Mouse (Mus musculus): Measurements from ENCODE around the gene Ceacam16. TPM values are rescaled to one million over a fixed set of nuclear protein-coding genes. Genes with fewer than 3 reads are reported as not detected.

Ceacam16 gene
- 10 to 100 TPM in 1 of 26 experiments, 1 to 10 TPM in 25; 2.7 to 11.9 (median 5.6) TPM for total RNA-seq (2018; cell fraction: chromatin; rRNA removed)
- total RNA-seq (2018; cell fraction: cytosol; rRNA removed) = 1 to 10 TPM in 1 of 26 experiments, under 1 TPM in 25; 0.20 to 1.1 (median 0.32) TPM
- total RNA-seq (2018; cell fraction: nucleus; rRNA removed) = 1 to 10 TPM; 1.7 to 7.0 (median 3.7) TPM
- 0.18 to 0.82 TPM (median 0.22 TPM) in 3 replicates for polyA plus RNA-seq (2018)

- H3K36me3 ChIP-seq (ENCODE audit: inconsistent target) = no peaks in the 10 kb centered on the region
- WGBS (ENCODE audit: missing documents) = 95% methylated on average over 9 of the region's 9 CpGs
Observed at GRCm38 (mm10) chr7:19861199-19861598, at the start of gene Ceacam16. Ceacam16 (minus strand) TSS chr7:19861299.

GRCm38 (mm10) chr7:19910421-19911291, 49.6 kb upstream of the Ceacam16 start:
- Histone ChIP-seq H3K27ac (no peak overlapping the region), H3K36me3 (ENCODE audit: inconsistent target) (peaks cover 51% of the 10 kb centered on the region), H3K4me3 (ENCODE audit: inconsistent target) (no peak overlapping the region), H3K79me2 (ENCODE audit: inconsistent target) (no peaks in the 10 kb centered on the region)
- WGBS (ENCODE audit: missing documents) = 56% methylated on average over 21 of the region's 21 CpGs

More at GRCm38 (mm10) chr7:19861199-19861598, at the start of gene Ceacam16:
- H3K4me3 ChIP-seq (ENCODE audit: inconsistent target) = no peak within 1 kb of the TSS
- no peak within 1 kb of the TSS for H3K27ac ChIP-seq
- no peaks in the 10 kb centered on the region for H3K79me2 ChIP-seq (ENCODE audit: inconsistent target)

GRCm38 (mm10) chr7:19889881-19890280, 28.8 kb upstream of the Ceacam16 start:
- Histone ChIP-seq H3K79me2 (ENCODE audit: inconsistent target) (no peaks in the 10 kb centered on the region), H3K4me3 (ENCODE audit: inconsistent target) (no peak overlapping the region), H3K27ac (no peak overlapping the region), H3K36me3 (ENCODE audit: inconsistent target) (no peaks in the 10 kb centered on the region)
- WGBS (ENCODE audit: missing documents) = 35% methylated on average over 8 of the region's 8 CpGs

- 54% methylated on average over 6 of the region's 7 CpGs for WGBS (ENCODE audit: missing documents)
- H3K36me3 ChIP-seq (ENCODE audit: inconsistent target) = no peaks in the 10 kb centered on the region
- H3K27ac ChIP-seq = no peak within 1 kb of the TSS
- H3K4me3 ChIP-seq (ENCODE audit: inconsistent target) = no peak within 1 kb of the TSS
- H3K79me2 ChIP-seq (ENCODE audit: inconsistent target) = no peaks in the 10 kb centered on the region
Observed at GRCm38 (mm10) chr7:19887849-19888248, 26.8 kb upstream of the Ceacam16 start, which contains the start of gene Ceacam19. Ceacam19 (minus strand) TSS chr7:19887965.

- Histone ChIP-seq H3K4me3 (ENCODE audit: inconsistent target) (no peak overlapping the region), H3K27ac (no peak overlapping the region), H3K36me3 (ENCODE audit: inconsistent target) (no peaks in the 10 kb centered on the region), H3K79me2 (ENCODE audit: inconsistent target) (no peaks in the 10 kb centered on the region)
- WGBS (ENCODE audit: missing documents) = 74% methylated on average over 8 of the region's 8 CpGs
Observed at GRCm38 (mm10) chr7:19880754-19881153, 19.7 kb upstream of the Ceacam16 start.

GRCm38 (mm10) chr7:19876781-19877425, 15.8 kb upstream of the Ceacam16 start:
- WGBS (ENCODE audit: missing documents) = 24% methylated on average over 14 of the region's 14 CpGs
- Histone ChIP-seq H3K36me3 (ENCODE audit: inconsistent target) (no peaks in the 10 kb centered on the region), H3K27ac (peak overlapping the region; percentile 90), H3K79me2 (ENCODE audit: inconsistent target) (no peaks in the 10 kb centered on the region), H3K4me3 (ENCODE audit: inconsistent target) (no peak overlapping the region)

GRCm38 (mm10) chr7:19875948-19876682, 15.0 kb upstream of the Ceacam16 start:
- H3K27ac ChIP-seq = peak overlapping the region; percentile 90
- no peaks in the 10 kb centered on the region for H3K79me2 ChIP-seq (ENCODE audit: inconsistent target)
- H3K4me3 ChIP-seq (ENCODE audit: inconsistent target) = no peak overlapping the region
- WGBS (ENCODE audit: missing documents) = 33% methylated on average over 13 of the region's 13 CpGs
- no peaks in the 10 kb centered on the region for H3K36me3 ChIP-seq (ENCODE audit: inconsistent target)

GRCm38 (mm10) chr7:19871943-19872601, 11.0 kb upstream of the Ceacam16 start:
- no peaks in the 10 kb centered on the region for H3K36me3 ChIP-seq (ENCODE audit: inconsistent target)
- H3K79me2 ChIP-seq (ENCODE audit: inconsistent target) = no peaks in the 10 kb centered on the region
- H3K27ac ChIP-seq = peak overlapping the region; percentile 91
- WGBS (ENCODE audit: missing documents) = 24% methylated on average over 3 of the region's 5 CpGs
- no peak overlapping the region for H3K4me3 ChIP-seq (ENCODE audit: inconsistent target)

- Histone ChIP-seq H3K4me3 (ENCODE audit: inconsistent target) (peak overlapping the region; percentile 23), H3K36me3 (ENCODE audit: inconsistent target) (no peaks in the 10 kb centered on the region), H3K79me2 (ENCODE audit: inconsistent target) (no peaks in the 10 kb centered on the region), H3K27ac (peak overlapping the region; percentile 91)
- under 1% methylated on average over 10 of the region's 10 CpGs for whole genome bisulfite sequencing (ENCODE audit: missing documents)
Observed at GRCm38 (mm10) chr7:19871137-19871621, 10.1 kb upstream of the Ceacam16 start.

GRCm38 (mm10) chr7:19867751-19868399, 6.8 kb upstream of the Ceacam16 start:
- no peaks in the 10 kb centered on the region for H3K36me3 ChIP-seq (ENCODE audit: inconsistent target)
- WGBS (ENCODE audit: missing documents) = 93% methylated on average over 16 of the region's 16 CpGs
- H3K79me2 ChIP-seq (ENCODE audit: inconsistent target) = no peaks in the 10 kb centered on the region
- no peak overlapping the region for H3K4me3 ChIP-seq (ENCODE audit: inconsistent target)
- no peak overlapping the region for H3K27ac ChIP-seq

- Histone ChIP-seq H3K27ac (no peak overlapping the region), H3K36me3 (ENCODE audit: inconsistent target) (no peaks in the 10 kb centered on the region), H3K79me2 (ENCODE audit: inconsistent target) (no peaks in the 10 kb centered on the region), H3K4me3 (ENCODE audit: inconsistent target) (no peak overlapping the region)
- WGBS (ENCODE audit: missing documents) = 94% methylated on average over 6 of the region's 6 CpGs
Observed at GRCm38 (mm10) chr7:19866490-19866889, 5.4 kb upstream of the Ceacam16 start.

- 96% methylated on average over 8 of the region's 8 CpGs for WGBS (ENCODE audit: missing documents)
- no peaks in the 10 kb centered on the region for H3K36me3 ChIP-seq (ENCODE audit: inconsistent target)
- no peak overlapping the region for H3K4me3 ChIP-seq (ENCODE audit: inconsistent target)
- H3K79me2 ChIP-seq (ENCODE audit: inconsistent target) = no peaks in the 10 kb centered on the region
- no peak overlapping the region for H3K27ac ChIP-seq
Observed at GRCm38 (mm10) chr7:19865246-19866036, 4.3 kb upstream of the Ceacam16 start.

- no peaks in the 10 kb centered on the region for H3K79me2 ChIP-seq (ENCODE audit: inconsistent target)
- no peak overlapping the region for H3K27ac ChIP-seq
- H3K4me3 ChIP-seq (ENCODE audit: inconsistent target) = no peak overlapping the region
- no peaks in the 10 kb centered on the region for H3K36me3 ChIP-seq (ENCODE audit: inconsistent target)
- WGBS (ENCODE audit: missing documents) = 70% methylated on average over 2 of the region's 2 CpGs
Observed at GRCm38 (mm10) chr7:19864241-19864640, 3.1 kb upstream of the Ceacam16 start.
